In genomic region chr6:87807735-87808440, GRCm38 (mm10) we compare ENCODE assay signal across 1 mouse cellular context.
A peak's percentile ranks its signal among the peaks of the same experiment; 100 is the strongest.
TF ChIP-seq lines count a peak whose summit lies in the region.

No protein-coding gene starts in this region.

TF ChIP-seq in CH12.LX, 34 proteins besides CTCF, POLR2A, EP300 and RAD21:
- peak; percentile 21; the same call in 1 of the 2 replicates for TF ChIP-seq MXI1 (IDR thresholded peaks at IDR 0.05; ENCODE audit: low read depth, low read length)
- TF ChIP-seq ZMIZ1 (IDR thresholded peaks at IDR 0.05; ENCODE audit: low read depth, low read length): no peak
- peak; percentile 36; the same call in 1 of the 2 replicates for TF ChIP-seq BHLHE40 (IDR thresholded peaks at IDR 0.05; ENCODE audit: low read depth, low read length)
- no peak for TF ChIP-seq UBTF (IDR thresholded peaks at IDR 0.05; ENCODE audit: low read depth, low read length)
